Mouse (Mus musculus): ENCODE data around the gene Hist2h3c2. TPM values are rescaled to one million over a fixed set of nuclear protein-coding genes. Genes with fewer than 3 reads are reported as not detected.
"Not testable (repeated sequence)": the region's sequence is repeated elsewhere in the genome, so short reads cannot be mapped to it uniquely, and the experiment has no call there.

Gene Hist2h3c2
- total RNA-seq, 1 experiment from 2014 or later = 37.2 TPM

- DNase-seq = no peak
These were observed 21.3 kb upstream of the Hist2h3c2 start for GRCm38 (mm10) chr3:96260220-96260619.

GRCm38 (mm10) chr3:96257190-96257589 lies 18.3 kb upstream of the Hist2h3c2 start:
- no peak for DNase-seq

- DNase-seq = no peak
These were observed 17.1 kb upstream of the Hist2h3c2 start for GRCm38 (mm10) chr3:96255926-96256593.

- no peak for DNase-seq
These were observed 15.9 kb upstream of the Hist2h3c2 start for GRCm38 (mm10) chr3:96254683-96255355.

- DNase-seq = no peak
These were observed 12.9 kb upstream of the Hist2h3c2 start for GRCm38 (mm10) chr3:96251787-96252186.

GRCm38 (mm10) chr3:96250890-96251289 lies 12.0 kb upstream of the Hist2h3c2 start:
- DNase-seq = no peak

GRCm38 (mm10) chr3:96249034-96249345 lies 10.1 kb upstream of the Hist2h3c2 start:
- no peak for DNase-seq

- no peak for DNase-seq
These were observed 9.5 kb upstream of the Hist2h3c2 start for GRCm38 (mm10) chr3:96248141-96249033.

- DNase-seq = no peak
These were observed 8.6 kb upstream of the Hist2h3c2 start for GRCm38 (mm10) chr3:96247356-96248140.

GRCm38 (mm10) chr3:96246427-96246856 lies 7.5 kb upstream of the Hist2h3c2 start, which contains the start of gene Hist2h3c1:
TSS of gene Hist2h3c1 (plus strand) at chr3:96246685.
- DNase-seq = not testable (repeated sequence)

GRCm38 (mm10) chr3:96246018-96246417 lies 7.1 kb upstream of the Hist2h3c2 start:
- not testable (repeated sequence) for DNase-seq

- DNase-seq = peak; percentile 81
These were observed 6.3 kb upstream of the Hist2h3c2 start, which contains the start of gene Hist2h2aa1 for GRCm38 (mm10) chr3:96245003-96245886. TSS of gene Hist2h2aa1 (plus strand) at chr3:96245497.

GRCm38 (mm10) chr3:96243921-96244572 lies 5.1 kb upstream of the Hist2h3c2 start:
- DNase-seq = no peak

- DNase-seq = no peak
These were observed 1.9 kb upstream of the Hist2h3c2 start for GRCm38 (mm10) chr3:96240799-96241197.

GRCm38 (mm10) chr3:96239949-96240798 lies 1.2 kb upstream of the Hist2h3c2 start, which contains the start of gene Hist2h2aa2:
TSS of gene Hist2h2aa2 (minus strand) at chr3:96240276.
- peak; percentile 92 for DNase-seq

GRCm38 (mm10) chr3:96237904-96238511 lies 919 bp downstream of the Hist2h3c2 start:
- no peak for DNase-seq

GRCm38 (mm10) chr3:96237335-96237903 lies 1.5 kb downstream of the Hist2h3c2 start:
- DNase-seq = no peak

GRCm38 (mm10) chr3:96236834-96237334 lies 2.0 kb downstream of the Hist2h3c2 start:
- no peak for DNase-seq
